Mouse (Mus musculus) retina, adult 2 months (tissue): ENCODE results near the gene Rph3a.
"Not testable (repeated sequence)": the region's sequence is repeated elsewhere in the genome, so short reads cannot be mapped to it uniquely, and the experiment has no call there.

Experiments used
- DNase-seq: peaks from one replicate; pipeline ENCODE4 v3.0.0-alpha.2; 2012; ENCODE audit warnings: low read depth, low spot score

Rph3a gene

DNA sequence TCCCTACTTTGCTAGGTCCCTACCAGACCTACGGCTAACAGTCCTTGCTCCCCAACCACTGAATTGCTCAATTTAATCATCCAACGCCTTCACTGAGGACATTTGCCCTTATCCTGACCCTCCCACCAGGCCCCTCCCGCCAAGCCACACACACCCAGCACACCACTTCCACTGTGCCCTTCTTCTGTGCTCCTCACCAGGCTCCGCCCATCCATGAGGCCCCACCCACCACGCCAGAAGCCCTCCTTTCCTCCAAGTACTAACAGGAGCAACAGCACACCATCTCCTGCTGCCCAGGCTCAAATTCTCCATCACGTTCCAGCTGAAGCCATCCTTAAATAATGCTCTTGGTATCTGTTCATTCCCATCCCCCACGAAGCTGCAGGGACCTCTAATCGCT is 35.4 kb downstream of the Rph3a start:
- no peak for DNase-seq

DNA sequence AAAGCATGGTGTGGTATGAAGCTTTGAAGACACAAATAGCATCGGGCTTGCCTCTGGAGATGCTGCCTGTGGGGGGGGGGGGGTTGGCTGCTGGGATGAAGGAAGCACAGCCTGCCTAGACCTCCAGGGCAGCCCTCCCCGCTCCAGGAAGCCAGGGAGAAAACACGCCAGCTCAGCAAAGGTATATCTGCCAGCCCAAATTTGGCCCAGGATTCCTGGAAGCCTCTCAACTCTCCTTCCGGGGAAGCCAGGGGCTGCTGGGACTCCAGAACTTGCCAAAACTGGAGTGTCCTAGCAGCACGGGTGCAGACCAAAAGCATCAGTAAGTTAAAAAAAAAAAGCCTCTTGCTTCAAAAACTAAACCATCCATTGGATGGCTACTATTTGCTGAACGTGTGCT is 37.6 kb downstream of the Rph3a start:
- no peak for DNase-seq

DNA sequence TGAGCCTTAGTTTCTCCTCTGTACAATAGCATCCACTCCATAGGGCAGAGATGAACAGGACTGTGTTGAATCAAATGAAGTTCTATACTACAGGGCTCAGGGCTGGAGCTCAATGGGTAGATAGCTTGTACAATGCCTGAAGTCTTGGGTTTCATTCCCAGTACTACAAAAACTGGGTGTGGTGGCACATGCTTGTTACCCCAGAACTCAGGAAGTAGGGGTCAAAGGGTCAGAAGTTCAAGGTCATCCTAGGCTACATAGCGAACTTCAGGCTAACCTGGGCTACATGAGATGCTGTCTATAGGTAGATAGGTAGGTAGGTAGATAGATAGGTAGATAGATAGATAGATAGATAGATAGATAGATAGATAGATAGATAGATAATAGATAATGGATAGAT is 38.6 kb downstream of the Rph3a start:
- DNase-seq, result no peak

DNA sequence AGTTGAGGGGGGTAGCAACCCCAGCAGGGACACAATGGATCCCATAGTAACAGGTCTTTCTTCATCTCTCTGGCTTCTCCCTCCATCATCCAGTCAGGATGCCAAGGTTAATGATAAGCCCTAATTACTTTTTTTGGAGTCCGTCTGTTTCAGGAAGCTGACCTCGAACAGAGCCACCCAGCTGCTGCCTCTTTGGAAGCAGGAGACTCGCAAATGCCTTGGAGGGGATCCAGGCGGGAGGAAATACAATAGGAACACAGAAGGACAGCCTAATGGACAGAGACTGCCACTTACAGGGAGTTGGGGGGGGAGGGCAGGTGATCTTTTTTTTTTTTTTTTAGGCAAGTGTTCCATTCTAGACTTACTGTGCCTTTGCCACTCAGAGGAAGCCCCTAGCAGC is 40.2 kb downstream of the Rph3a start:
- no peak for DNase-seq

DNA sequence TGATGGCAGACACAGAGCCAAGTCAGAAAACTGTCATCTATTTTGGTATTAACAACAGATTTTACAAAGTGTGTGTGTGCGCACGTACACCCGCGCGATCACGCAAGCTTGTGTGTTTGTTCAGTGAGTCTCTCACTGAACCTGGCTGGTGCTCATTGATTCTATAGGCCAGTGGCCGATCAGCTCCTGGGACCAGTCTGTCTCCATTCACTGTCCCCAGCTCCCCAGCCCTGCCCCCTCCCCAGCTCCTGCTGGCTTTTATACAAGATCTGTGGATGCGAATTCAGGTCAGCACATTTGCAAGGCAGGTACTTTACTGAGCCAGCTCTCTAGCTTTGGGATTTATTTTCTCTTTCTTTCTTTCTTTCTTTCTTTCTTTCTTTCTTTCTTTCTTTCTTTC is 41.1 kb downstream of the Rph3a start:
- no peak for DNase-seq

DNA sequence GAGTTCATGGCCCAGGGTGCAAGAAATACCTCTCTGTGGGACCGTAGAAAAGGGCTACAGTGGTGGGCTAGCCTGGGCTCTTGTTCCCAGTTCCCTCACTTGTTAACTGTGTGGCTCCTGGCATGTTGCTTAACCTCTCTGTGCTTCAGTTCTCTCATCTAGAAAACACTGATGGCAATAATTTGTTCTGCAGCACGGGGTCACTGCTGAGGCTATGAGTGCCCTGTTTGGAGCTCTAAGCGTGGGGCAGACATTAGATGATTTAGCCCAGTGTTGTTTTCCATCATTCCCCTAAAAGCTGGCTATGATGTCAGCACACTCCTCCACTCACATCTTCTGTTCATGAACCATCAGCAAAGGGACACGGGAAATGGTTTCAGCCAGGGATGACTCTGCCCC is 41.8 kb downstream of the Rph3a start:
- no peak for DNase-seq

DNA sequence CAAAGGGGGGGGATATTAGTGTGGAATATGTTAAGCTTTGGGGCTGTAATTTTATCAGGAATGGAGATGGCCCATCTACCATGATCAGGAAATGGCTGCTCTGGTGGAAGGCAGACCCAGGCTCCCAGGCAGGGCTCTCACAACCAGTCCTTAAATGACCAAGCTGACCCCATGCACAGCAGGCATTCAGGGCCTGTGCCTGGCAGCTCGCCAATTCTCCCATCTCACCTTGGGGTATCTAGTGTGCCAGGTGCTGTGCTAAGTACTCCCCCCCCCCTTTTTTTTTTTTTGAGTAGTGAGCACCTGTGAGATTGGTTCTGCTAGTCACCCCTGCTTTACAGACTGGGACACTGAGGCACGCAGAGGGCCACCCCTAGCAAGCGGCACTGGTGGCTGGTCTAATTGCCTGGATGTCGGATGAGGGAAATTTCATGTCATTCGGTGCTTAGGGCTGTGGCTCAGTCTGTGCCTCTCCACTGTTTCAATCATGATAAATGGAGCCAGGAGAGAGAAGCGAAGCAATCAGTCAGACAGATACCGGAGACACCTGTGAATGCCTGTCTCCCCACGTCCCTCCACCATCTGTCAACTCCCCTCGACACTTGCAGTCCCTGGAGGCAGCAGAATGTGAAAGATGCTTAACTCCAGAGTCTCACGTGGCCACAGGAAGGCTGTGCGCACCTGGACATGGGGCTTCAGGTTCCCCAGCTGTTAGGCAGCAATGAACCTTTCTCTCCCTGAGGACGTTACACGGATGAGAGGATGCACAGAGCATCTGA is 42.3 kb downstream of the Rph3a start:
- no peak for DNase-seq

DNA sequence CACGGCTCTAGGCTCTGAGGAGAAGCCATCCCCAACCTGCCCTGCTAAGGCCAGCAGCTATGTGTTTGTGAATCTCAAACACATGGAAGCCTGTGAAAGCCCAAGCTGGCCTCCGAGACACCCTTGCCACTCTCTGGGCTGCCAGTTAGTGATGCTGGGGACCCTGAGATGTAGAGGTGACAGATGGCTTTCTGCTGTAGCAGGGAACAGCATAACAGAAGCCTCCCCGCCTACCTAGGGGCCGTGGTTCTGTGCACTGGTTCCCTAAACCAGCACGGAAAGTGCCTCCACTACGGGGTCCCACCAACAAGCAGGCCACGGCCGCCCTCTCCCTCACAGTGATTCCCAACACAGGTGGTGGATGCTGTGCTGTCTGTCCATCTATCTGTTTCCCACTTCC is 43.0 kb downstream of the Rph3a start:
- no peak for DNase-seq

DNA sequence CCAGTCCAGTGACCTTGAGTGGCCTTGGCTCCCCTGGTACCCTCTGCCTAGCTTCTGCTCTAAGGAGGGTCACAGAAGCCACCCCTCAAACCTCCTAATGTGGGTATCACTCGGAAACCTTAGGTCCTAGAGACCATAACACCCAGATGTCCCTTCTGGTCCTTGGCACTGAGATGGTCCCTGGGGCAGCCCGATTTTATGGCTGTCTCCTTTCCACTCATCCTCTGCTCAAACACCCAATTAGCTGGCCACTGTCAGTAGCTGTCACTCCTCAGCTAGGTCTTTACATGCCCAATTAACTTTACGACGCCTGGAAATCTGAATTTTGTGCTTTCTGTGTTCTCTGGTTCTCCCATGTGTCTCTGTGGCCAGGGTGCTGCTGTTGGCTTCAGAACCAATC is 43.7 kb downstream of the Rph3a start:
- no peak for DNase-seq

DNA sequence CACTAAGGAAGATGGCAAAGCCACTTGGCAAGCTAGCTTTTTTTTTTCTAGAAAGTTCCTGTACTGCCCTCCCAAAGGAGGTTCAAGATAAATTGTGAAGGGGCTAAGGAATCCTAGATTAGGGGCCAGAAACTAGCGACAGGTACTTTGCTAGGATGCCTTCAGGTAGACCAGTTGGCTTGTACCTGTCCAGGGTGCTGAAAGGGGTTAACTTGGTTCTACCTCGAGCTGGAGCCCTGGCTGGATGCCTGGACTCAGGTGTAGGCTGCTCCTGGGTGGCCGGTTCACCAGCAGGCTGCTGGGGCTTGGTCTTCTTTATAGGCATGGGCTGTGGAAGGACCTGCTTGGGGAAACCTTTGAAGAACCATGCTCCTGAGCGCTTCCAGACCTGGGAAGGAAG is 48.9 kb downstream of the Rph3a start:
- DNase-seq, result no peak

DNA sequence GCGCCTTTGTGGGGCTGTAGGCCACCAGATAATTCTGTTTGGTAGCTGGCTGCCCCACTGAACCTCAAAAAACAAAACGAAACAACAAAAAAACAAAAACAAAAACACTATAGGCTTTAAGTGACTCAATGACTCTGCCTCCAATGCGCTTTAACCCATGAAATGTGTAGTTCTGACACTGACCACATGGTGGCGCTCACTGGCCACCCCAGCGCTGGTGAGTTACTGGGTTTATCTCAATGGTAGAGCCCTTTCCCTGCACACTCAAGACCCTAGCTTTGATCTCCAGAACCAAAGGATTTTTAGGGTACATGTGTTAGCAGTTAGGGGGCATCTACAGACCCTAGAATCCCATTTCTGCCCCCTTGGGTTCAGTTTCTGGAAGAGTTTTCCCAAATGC is 55.9 kb downstream of the Rph3a start:
- DNase-seq, result peak; percentile 22

DNA sequence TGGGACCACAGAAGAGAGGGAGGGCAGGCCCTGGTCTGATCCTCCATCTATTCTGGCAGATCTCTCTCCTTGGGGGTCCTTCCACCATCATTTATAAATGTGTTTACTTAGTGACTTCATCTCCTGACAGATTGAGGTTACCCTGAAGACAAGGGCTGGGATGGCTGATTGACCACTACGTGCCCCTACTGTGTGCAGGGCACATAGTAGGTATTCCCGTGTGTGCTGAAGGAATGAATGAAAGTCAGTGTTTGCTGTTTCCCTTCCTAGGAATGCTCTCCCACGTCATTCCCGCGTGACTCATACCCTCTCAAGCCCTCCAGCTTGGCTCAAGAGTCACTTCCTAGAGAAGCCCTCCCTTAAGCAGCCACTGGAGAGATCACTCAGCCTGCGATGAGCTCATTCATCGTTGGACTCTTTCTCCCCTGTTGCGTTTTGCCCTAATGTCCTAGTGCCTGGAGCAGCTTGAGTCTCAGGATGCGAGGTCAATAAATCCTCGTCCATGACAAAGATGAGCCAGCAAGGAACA is 57.6 kb downstream of the Rph3a start:
- DNase-seq, result no peak

DNA sequence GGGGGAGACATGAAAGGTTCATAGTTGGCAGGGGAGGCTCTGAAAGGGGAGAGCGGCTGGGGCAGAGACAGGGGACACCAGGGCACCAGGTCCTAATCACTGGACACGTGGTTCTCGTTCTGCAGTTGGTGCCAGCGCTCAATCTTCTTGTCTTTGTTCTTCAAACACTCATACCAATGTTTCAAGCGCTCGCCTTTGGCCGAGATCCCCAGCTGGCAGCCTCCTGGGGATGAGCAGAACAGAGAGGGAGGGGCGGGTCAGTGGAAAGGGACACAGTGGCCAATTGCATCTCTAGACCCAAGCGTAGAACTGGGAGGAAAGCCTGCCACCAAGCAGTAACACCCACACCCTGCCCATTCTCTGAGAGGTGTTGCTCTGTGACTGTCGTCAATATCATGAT is 67.8 kb downstream of the Rph3a start:
- DNase-seq, result peak; percentile 6

DNA sequence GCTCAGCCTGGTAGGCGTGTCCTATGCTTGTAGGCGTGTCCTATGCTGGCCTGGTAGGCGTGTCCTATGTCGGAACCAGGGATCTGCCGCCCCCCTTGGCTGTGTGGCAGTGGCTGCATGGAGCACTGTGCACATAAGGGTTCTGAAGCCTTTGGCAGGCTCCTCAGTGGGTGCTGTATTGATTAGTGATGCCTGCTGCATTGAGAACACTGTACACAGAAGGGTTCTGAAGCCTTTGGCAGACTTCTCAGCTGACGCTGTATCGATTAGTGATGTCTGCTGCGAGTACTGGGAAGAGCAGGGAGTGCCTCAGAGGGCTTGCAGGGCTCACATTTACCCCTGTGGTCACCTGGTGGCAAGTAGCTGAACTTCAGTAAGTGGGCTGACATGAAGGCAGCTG is 71.3 kb downstream of the Rph3a start:
- no peak for DNase-seq

DNA sequence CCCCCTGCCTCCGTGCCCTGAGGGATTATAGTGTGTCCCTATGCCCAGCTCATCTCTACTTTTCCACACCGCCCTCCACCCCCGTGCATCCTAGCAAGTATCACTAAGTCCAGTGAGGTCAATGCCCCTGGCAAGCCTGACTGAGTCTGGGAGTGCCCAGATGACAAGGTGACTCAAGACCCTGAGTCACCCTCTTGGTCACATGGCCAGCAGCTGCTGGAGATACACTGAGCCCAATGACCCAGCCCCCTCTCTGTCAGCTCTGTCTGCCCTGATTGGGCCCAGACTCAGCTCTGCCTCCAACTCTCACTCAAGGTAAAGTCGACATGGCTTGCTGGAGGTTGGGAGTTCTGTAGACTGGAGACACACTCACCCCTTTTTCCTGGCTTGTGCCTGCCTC is 72.1 kb downstream of the Rph3a start:
- no peak for DNase-seq

DNA sequence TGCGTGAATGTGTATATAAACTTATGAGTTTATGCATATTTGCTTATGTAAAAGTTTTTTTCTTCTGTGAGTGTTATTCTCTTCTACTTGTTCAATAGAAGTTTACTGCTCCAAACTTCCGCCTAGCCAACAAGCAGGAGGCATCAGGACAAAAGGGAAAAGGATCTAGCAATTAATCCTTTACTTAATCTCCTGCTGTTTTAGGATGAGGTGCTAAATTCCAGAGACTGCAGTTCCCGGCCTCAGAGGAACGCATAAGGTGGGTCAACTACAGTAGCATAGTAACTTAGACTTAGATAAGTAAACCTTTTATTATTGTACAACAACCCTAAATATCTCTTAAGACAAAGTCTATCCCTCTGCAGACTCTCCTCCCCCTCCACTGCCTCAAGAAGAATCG is 75.9 kb downstream of the Rph3a start:
- DNase-seq, result no peak

DNA sequence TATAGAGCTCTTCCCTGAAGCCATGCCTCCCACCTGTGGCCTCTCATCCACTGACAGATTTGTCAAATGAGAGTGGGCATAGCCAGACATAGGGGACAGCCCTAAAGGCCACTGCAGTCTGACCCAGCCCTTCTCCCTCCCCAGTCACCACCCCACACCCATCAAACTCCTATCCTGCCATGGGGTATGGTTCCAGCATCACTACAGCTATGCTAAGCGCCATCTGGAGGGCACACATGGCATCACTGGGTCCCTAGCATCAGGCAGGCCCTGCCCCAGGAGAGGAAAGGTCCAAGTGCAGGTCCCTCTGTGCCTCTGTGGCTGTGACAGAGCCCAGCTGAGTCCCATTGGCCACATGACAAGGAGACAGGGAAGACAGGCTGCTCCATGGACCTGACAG is 82.9 kb downstream of the Rph3a start:
- DNase-seq, result no peak

DNA sequence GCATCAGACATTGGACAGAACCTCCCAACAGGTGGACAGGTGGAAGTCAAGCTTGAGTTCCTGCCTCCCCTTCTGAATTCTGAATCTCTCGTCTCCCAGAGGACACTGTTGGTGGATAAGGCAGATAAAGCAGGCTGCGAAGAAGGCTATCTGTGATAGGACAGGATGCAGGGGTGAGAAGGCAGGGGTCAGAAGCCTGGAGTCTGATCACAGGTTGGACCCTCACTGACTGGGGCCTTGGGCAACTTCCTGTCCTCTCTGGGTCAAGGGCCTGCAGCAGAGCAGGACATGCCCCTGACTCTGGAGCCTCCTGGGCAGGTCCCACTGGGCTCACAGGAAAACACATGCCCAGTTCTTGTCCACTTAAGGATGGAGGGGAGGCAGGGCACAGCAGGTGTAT is 83.6 kb downstream of the Rph3a start:
- DNase-seq, result not testable (repeated sequence)

DNA sequence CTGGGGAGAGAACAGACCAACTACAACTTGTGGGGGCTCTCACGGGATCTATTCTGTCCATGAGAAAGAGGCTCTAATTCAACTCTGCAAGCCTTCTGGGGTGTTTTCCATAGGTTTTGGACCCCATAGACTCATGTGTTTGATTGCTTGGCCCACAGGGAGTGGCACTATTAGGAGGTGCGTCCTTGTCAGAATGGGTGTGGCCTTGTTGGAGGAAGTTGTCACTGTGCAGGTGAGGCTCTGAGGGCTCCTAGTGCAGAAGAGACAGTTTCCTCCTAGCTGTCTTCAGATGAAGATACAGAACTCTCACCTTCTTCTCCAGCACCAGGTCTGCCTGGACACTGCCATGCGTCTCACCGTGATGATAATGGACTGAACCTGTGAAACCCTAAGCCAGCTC is 85.4 kb downstream of the Rph3a start:
- DNase-seq, result not testable (repeated sequence)

DNA sequence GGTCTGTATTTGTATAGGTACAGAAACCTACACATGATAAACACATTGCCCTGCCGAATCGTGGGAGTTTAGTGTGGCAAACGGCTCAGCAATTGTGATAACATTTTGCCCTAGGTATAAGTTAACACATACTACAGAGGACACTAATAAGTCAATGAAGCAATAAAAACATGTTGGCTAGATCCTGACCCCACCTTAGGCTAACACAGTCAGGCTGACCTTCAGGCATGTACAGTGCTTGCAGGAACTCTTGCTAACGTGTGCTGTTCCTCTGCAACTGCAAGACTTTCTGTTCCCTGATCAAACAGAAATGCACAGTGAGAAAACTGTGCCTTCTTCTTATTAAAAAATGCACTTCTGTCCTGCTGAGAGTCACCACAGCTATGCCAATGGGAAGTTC is 85.9 kb downstream of the Rph3a start:
- no peak for DNase-seq

DNA sequence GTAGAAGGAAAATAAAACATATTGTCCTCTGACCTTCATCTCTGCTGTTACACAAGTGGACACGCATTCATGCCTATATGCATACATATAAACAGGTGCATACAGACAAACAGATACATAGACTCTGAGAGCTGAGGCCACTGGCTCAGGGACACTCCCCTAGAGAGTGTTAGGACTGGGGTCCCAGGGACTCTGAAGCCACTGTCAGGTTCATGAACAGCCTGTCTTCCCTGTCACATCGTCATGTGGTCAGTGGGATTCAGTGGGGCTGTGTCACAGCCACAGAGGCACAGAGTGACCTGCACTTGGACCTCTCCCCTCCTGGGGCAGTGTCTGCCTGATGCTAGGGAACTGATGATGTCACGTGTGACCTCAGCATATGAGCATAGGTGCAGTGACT is 89.6 kb downstream of the Rph3a start:
- DNase-seq, result no peak

DNA sequence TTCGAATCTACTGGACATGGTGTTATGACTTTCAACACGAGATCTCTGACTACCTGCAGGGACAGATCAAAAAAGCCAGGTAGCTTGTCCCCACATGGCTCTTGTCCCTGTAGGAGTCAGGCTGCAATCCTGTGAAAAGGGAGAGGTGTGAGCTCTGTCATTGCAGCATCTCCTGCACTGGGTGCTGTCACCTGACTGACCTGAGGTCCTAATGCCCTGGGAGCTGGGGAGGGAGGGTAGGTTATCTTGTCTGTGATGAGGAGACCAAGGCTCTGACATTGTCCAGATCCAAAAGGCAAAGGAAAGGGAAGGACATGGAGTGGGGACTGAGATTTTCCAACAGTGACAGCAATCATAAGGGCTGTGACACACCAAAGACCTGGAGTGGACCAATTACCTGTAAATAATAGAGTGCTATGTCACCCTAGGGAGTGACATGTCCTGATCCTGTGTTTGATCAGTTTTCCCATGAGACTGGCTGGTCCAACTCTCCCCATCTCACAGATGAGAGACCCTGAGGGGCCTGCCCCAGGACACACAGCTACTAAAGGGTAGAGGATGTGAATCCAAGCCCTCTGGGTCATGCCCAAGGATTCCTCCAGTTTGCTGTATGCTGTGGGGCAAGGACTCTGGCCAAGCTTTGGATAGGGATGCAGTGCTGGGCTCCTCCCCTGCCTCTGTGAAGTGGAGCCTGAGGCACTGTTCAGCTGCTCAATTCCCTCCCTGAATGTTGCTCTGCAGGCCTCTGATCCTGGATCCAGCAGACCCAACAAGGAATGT is 90.5 kb downstream of the Rph3a start:
- not testable (repeated sequence) for DNase-seq

DNA sequence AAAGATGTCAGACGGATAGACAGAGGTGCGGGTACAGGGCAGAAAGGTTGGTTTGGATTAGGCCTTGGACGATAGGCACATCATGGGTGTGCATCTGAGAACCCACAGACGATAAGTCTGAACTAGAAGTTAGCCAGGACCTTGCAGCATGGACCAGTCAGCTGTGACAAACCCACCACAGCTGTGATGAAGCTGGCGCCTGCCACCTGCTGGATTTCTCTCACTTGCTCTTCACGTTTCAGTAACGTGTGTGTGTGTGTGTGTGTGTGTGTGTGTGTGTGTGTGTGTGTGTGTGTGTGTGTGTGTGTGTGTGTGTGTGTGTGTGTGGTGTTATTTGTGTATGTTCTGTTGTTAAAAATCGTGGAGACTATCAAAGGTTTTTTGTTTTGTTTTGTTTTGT is 95.7 kb downstream of the Rph3a start, which contains the start of gene Oas1d:
Gene Oas1d (plus strand): TSS at position 333 of the 400 bp plus-strand sequence.
- DNase-seq, result not testable (repeated sequence)
